Mouse (Mus musculus) naive thymus-derived CD4-positive, alpha-beta T cell, adult 2 months (primary cell): Measurements from ENCODE around the gene Pitpnm1.

ENCODE experiments used
- DNase-seq: peaks from one replicate; pipeline ENCODE4 v3.0.0-alpha.2; 2011; ENCODE audit warnings: low read depth

The Pitpnm1 gene

DNA sequence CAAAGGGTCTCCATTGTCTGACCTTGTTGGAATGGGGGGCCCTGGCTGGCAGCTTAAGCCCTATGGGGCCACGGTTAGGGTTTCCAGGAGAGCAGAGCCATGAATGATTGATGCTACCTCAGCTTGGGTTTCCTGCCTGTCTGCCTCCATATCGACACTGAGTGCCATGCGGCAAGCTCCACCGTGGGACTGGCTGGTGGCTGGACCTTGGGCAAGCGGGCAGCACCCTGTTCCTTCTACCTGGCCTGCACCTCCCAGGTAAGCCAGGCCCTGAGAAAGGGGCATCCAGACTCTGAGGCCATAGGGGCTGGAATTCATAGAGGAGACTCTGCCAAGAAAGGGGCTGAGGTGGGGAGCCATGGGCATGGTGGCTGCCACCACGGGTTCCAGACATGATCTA lies 40.3 kb downstream of the Pitpnm1 start:
- no peak for DNase-seq

DNA sequence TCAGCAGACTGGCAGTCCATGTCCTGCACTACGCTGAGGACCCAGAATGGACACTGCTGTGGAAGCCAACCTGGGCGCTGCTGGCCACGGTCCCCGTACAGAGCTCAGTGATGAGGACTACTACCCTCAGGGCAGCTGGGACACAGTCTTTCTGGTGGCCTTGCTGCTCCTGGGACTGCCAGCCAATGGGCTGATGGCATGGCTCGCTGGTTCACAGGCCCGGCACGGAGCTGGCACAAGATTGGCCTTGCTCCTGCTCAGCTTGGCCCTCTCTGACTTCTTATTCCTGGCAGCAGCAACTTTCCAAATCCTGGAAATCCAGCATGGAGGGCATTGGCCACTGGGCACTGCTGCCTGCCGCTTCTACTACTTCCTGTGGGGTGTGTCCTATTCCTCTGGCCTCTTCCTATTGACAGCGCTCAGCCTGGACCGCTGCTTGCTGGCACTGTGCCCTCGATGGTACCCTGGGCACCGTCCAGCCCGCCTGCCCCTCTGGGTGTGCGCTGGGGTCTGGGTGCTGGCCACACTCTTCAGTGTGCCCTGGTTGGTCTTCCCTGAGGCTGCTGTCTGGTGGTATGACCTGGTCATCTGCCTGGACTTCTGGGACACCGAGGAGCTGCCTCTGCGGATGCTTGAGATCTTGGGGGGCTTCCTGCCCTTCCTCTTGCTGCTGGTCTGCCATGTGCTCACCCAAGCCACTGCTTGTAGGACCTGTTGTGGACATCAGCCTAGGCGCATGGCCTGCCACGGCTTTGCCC lies 42.8 kb downstream of the Pitpnm1 start:
- DNase-seq: no peak

DNA sequence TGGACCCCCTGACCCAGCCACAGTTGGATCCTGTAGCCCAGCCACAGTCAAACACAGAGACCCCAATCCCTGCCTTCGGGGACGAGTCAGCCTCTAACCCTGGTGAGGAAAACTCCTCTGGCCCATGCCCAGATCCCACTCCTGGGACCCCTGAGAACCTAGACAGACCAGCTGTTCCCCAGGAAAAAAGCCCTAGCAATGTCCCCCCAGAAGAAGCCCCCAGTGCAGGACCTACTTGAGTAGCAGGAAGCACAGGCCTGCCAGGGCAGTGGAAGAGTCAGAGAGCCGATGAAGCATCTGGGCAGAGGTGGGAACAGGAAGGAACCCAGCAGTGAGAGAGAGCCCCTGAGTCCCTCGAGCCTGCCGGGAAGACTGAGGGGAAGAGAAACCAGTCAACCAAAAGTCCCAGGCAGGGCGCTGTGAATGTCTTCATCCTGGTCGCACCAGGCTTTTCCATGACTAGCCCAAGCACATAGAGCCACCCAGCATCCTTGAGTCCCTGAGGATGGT lies 44.0 kb downstream of the Pitpnm1 start, which contains the start of gene Cabp4:
TSS of gene Cabp4 (minus strand) at position 275 of the 510 bp plus-strand sequence.
- no peak for DNase-seq

DNA sequence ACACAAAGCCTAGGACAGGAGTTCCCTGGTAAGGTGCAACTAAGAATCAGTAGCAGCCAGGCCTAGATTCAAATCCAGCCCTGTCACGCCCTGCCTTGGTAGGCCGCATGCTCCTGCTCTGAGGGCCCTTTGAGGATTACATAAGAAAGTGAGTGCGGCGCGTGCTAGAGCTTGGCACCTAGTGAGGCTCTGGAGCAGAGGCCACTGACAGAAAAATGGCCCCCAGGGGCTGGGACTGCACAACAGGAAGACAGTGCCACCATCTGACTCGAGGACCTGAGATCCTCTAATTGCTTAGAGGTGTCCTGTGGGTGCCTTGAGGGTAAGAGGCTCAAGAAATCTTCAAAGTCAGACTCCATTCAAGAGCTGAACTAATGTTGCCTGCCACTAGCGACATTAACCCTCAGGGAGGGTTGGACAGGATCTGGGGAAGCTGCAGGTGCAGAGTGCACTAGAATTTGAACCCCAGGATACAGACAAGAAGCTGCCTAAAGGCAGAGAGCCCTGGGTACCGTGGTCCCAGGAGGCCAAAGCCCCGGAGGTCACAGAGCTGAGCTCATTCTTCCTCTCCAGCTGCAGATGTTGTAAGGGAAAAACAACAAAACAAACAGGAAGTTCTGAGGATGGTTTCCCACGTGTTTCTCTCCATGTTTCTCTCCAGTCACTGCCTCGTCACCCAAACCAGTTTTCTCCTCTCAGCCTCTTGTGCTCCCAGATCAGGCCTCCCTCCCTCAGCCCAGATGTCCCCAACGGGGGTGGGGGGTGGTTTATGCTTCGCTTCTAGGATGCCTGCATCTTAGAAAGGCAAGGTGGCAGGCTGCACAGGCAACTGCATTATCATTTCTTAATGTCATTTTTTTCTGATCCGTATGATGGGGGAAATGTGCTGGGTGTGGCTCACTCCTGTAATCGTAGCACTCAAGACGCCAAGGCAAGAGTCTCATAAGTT lies 45.0 kb downstream of the Pitpnm1 start:
- DNase-seq: peak; percentile 49

DNA sequence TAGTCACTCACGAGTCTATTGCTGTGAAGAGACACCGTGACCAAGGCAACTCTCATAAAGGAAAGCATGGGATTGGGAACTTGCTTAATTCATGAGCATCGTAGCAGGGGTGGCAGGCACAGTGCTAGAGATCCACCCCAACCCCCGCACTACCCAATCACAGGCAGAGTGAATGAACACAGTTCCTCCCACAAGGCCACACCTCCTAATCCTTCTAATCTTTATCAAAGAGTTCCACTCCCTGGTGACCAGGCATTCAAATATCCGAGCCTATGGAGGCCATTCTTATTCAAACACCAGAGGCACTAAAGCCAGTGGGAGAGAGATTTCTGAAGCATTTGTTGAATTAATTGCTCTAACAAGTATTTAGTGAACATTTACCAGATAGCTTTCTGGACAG lies 46.1 kb downstream of the Pitpnm1 start:
- DNase-seq: no peak

DNA sequence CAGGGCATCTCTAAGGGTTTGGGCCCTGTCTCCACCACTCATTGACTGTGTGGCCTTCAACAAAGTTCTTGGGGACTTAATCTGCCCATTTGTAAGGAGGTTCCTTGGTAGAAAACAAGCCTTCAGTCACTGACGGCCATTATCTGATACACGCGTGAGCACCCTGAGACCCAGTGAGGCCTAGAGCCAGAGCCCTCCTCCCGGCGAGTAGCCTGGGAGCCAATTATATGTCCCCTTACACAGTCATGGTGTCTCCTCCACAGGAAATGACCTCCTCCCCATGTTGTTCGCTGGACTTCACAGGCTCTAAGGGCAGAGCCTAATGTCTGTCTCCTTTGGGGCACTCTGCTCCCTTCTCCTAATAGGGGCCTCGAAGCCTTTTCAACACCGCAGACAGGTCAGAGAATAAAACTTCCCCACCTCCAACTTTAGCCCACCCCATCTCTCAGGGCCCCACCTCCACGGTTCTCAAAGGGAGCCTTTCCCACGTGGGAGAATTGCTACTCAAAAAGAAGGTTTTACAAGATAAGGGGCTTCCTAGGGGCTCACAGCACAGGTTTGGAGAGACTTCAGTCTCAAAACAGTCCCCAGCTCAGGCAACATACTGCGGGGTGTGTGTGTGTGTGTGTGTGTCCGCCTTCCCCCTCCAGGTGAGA lies 46.7 kb downstream of the Pitpnm1 start:
- no peak for DNase-seq

DNA sequence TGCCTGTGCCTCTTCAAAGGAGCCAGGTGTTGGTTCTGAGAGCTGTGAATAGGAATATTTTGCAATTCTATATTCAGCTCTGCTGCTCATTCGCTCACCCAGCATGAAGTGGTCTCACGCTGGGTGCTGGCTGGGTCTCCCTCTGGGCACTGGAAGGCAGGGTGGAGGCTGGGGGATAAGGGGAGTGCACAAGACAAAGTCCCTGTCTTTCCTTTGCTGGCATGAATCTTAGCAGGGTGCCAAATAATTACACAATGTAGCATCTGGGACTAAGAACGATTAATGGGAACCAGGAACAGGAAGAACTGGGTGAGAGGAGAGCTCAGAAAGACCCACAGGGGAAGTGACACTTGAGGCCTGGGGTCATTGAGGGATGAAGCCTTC lies 47.2 kb downstream of the Pitpnm1 start:
- no peak for DNase-seq

DNA sequence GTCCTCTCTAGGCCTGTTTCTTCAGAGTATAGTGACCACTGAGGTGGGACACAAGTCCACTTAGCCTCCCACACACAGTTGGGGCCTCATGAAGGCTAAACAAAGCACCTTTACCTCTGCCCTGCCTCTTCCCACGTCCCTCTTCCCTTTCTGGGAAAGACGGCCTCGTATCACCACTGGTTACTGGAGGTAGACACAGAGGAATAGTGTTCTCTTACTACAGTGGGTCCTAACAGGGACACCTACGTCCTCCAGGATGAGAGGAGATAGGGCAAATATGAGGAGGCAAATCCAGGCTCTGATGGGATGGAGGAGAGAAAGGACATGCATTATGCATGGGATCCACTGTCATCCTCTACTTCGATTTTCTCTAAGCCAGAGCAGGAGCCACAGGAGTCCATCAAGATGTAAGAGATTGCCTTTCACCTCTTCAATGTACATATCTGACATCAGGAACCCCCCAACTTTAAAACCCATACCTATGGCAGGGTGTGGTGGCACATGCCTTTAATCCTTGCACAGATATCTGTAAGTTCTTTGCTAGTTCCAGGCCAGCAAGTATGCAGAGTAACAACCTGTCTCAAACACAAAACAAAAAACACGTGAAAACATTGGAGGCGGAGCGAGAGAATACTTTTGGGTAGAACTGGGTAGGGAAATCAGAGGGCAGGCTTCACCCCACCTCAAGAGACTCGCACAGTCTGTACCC lies 48.1 kb downstream of the Pitpnm1 start:
- no peak for DNase-seq

DNA sequence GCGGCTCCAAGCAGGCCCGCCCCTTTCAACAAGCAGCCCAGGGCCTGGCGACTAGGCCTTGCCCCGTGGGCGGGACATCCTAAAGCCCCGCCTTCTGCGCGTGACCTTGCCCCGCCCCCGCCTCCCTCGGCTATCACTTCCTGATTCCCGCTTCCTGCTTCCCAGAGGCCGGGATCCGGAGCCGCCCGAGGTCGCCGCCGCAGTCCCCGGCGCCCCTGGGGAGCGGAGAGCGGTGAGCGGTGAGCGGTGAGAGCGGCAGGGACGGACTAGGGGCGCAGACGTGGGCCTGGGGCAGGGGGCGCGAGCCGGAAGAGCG lies 48.7 kb downstream of the Pitpnm1 start, which contains the start of gene Coro1b:
TSS of gene Coro1b (plus strand) at position 129 of the 316 bp plus-strand sequence.
- peak; percentile 91 for DNase-seq

DNA sequence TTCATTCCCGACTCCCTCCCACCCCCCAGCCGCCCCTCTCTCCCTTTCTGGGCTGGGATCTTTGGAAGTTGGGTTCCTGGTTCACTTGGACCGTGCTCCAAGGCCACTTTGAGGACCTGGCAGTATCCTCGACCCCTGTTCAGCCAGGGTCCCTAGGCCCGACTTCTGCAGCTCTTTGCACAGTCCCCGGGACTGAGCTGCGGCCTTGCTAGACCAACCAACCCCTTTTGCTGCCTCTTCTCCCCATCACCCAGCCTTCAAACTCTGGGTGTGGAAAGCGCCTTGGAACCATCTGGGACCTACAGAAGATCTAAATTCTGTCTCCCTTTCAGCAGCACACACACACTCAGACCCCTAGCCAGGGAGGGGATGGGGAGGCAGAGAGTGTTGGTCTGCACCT lies 49.0 kb downstream of the Pitpnm1 start:
- DNase-seq: no peak

DNA sequence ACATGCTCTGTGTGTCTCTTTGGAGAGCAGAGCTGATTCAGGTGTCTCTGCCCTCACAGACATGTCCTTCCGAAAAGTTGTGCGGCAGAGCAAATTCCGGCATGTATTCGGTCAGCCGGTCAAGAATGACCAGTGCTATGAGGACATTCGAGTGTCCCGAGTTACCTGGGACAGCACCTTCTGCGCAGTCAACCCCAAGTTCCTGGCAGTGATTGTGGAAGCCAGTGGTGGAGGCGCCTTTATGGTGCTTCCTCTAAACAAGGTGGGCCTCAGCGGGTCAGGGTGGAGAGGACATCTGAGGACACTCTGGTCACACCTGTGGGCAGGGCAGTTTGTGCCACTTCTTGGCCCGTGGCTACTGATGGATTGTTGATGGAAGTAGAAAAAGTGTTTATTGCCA lies 49.5 kb downstream of the Pitpnm1 start:
- DNase-seq: no peak

DNA sequence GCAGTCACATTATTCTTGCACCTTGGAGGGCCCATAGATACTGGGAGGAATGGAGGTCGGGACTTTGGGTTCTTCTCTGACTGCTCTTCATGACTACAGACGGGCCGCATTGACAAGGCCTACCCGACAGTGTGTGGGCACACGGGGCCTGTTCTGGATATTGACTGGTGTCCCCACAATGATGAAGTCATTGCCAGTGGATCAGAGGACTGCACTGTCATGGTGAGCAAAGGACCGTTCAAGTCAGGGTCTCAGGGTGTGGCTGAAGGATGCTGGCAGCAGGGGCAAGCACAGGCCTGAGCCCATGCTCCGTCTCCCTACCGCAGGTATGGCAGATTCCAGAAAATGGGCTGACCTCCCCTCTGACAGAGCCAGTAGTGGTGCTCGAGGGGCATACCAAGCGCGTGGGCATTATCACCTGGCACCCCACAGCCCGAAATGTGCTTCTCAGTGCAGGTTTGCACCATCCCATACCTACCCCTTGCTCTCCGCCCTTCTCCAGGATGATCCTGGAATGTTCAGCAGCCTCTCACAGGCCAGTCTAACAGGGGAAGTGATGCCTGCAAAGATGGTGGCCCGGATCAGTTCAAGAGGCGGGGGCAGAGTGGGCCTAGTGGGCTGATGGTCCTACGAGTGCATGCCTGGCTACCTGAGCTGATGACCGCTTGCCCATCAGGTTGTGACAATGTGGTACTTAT lies 50.1 kb downstream of the Pitpnm1 start:
- no peak for DNase-seq

DNA sequence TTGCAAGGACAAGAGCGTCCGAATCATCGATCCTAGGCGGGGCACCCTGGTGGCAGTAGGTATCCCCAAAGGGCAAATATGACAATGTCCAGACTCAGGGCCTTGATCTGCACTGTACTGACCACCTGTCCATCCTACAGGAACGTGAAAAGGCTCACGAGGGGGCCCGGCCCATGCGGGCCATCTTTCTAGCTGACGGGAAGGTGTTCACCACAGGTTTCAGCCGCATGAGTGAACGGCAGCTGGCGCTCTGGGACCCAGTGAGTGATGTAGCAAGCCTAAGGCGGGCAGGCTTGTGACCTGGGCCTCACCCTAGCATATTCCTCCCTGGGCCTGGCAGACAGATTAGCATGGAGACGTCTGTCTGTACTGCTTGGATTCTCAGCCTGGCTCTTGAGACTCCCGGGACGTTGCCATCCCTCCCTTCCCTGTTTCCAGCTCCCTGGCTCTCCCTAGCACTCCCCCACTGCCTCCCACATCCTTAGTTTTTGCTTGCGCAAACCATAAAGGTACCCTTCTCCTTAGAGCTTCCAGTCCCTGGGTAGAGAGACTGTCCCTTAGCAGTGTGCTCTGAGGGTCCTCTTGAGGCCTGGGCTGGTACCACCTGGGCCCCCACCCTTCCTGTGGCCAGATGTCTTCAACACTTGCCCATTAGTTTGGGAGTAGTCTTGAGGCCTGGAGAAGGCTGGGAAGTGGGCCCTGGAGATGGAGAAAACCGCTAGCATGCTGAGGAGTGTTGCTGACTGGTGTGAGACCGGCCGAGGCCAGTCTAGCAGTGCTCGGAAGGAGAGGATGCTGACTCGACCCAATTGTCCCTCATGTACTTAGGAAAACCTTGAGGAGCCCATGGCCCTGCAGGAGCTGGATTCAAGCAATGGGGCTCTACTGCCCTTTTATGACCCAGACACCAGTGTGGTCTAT lies 51.0 kb downstream of the Pitpnm1 start:
- DNase-seq: no peak

DNA sequence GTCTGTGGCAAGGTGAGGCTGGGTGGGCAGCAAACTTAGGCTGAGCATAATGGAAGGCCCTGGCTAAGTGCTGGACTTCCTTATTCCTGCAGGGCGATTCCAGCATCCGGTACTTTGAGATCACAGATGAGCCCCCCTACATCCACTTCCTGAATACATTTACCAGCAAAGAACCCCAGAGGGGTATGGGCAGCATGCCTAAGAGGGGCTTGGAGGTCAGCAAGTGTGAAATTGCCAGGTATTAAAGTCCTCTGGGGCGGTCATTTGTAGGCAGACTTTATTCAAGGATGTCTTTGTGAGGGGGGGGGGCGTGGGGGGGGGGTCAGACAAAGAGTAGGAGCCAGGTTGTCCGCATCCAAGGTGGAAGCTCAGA lies 51.7 kb downstream of the Pitpnm1 start:
- DNase-seq: no peak

DNA sequence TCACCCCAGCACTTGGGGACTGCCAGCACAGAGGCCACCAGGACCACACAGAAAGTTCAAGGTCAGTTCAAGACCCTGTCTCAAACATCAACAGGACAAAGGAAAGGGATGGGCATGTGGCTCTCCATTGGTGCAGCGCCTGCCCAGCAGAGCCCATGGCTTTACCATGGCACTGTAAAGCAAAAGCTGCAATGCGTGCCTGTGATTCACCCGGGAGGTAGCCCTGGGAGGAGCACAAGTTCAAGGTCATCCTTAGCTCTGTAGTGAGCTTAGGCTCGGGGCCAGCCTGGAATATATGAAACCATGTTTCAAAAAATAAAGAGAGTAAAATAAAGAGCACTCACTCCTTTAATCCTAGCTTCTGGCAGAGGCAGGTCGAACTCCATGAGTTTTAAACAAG lies 52.1 kb downstream of the Pitpnm1 start:
- no peak for DNase-seq

DNA sequence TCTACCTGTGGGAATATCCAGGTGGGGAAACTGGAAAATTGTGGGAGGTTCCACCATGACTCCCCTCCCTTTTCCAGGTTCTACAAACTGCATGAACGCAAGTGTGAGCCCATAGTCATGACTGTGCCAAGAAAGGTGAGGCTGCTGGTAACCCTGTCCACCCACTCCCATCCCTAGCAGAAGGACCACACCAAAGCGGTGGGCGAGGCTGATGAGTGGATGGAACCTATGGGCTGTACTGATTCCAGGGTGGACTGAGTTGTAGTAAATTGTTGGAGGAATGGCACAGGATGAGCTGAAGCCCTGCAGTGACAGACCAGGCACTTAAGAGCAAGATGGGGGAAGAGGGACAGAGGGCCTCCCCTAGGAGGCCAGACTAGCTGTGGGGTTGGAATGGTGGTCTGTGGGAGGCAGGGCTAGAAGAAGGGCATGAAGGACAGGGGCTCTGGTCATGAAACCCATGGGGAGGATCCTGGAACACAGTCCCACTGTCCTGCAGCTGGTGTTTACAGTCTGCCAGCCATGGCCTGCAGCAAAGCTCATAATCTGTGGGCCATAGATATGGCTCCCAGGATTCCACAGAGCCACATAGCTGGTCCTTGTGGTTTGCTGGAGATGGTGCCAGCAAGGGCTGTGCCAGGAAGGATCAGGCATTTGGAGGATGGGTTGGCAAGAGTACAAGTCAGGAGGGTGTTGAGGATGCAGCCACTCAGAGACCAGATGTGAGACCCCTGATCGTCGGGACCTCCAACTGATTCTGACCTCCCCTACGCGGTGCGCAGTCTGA lies 52.8 kb downstream of the Pitpnm1 start:
- no peak for DNase-seq

DNA sequence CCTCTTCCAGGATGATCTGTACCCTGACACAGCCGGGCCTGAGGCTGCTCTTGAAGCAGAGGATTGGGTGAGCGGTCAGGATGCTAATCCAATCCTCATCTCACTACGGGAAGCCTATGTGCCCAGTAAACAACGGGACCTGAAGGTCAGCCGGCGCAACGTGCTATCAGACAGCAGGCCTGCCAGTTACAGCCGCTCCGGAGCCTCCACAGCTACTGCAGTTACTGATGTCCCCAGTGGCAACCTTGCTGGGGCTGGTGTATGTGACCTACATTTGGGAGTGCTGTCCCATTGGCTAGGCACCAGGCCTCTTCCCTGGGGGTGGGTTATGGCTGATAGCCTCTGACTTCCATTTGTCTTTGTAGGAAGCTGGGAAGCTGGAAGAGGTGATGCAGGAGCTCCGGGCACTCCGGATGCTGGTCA lies 53.4 kb downstream of the Pitpnm1 start, which contains the start of gene Ptprcap:
TSS of gene Ptprcap (plus strand) at position 373 of the 423 bp plus-strand sequence.
- no peak for DNase-seq

DNA sequence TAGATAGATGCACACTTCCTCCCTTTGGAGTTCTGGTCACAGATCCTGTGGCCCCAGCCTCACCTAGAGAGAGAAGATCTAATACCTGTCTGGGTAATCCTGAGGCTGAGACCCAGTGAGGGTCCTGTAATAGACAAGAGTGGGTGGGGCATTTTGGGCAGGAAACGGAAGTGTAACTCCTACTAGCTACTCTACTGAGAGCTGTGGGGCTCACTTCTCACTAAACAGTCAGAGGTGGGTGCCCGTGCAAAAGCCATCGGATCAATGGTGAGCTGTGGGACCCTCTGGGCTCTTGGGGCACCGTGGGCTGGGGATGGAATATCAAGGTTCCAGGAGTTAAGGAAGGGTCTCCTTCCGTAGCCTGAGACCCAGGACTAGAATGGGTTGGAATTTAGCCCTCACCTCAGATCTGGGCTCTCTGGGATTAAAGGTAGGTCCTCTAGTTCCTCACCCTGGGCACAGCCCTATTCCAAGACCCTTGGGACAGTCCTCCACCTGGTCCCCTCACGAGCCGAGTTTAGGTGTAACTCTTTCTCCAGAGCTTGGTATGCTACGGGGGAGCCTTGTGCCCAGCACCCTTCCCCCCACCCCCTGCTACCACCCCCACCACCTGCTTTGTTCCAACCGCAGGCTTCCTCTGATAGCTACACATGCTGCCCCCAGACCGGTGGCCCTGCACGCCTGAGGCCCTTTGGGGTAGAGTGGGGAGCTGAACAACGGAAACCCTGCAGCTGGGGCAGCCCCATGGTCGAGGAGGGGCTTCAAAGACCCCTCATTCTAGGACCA lies 54.8 kb downstream of the Pitpnm1 start:
- peak; percentile 69 for DNase-seq
